Mouse (Mus musculus): ENCODE measurements around the gene Rab22a.

Gene Rab22a

GRCm38 (mm10) chr2:173722251-173722857 is 62.8 kb downstream of the Rab22a start:
- DNase-seq (ENCODE audit: low spot score) = no peak

GRCm38 (mm10) chr2:173724382-173724781 is 64.8 kb downstream of the Rab22a start:
- DNase-seq (ENCODE audit: low spot score) = no peak

GRCm38 (mm10) chr2:173724940-173725807 is 65.6 kb downstream of the Rab22a start:
- no peak for DNase-seq (ENCODE audit: low spot score)

GRCm38 (mm10) chr2:173725819-173726218 is 66.3 kb downstream of the Rab22a start:
- no peak for DNase-seq (ENCODE audit: low spot score)

- no peak for DNase-seq (ENCODE audit: low spot score)
Observed at GRCm38 (mm10) chr2:173730444-173730966, 70.9 kb downstream of the Rab22a start.

GRCm38 (mm10) chr2:173734426-173734825 is 74.9 kb downstream of the Rab22a start:
- DNase-seq (ENCODE audit: low spot score) = no peak

GRCm38 (mm10) chr2:173737222-173737989 is 77.8 kb downstream of the Rab22a start, which contains the start of gene Vapb:
Gene Vapb, plus strand, starts transcription at chr2:173737511.
- DNase-seq (ENCODE audit: low spot score) = peak; percentile 99

- DNase-seq (ENCODE audit: low spot score) = no peak
Observed at GRCm38 (mm10) chr2:173738232-173738631, 78.7 kb downstream of the Rab22a start.

- no peak for DNase-seq (ENCODE audit: low spot score)
Observed at GRCm38 (mm10) chr2:173739107-173739506, 79.5 kb downstream of the Rab22a start.

GRCm38 (mm10) chr2:173742090-173742489 is 82.5 kb downstream of the Rab22a start:
- no peak for DNase-seq (ENCODE audit: low spot score)

GRCm38 (mm10) chr2:173742744-173743143 is 83.2 kb downstream of the Rab22a start:
- DNase-seq (ENCODE audit: low spot score) = no peak

GRCm38 (mm10) chr2:173744070-173744815 is 84.7 kb downstream of the Rab22a start:
- no peak for DNase-seq (ENCODE audit: low spot score)

- DNase-seq (ENCODE audit: low spot score) = no peak
Observed at GRCm38 (mm10) chr2:173748961-173749659, 89.5 kb downstream of the Rab22a start.

GRCm38 (mm10) chr2:173755433-173756144 is 96.0 kb downstream of the Rab22a start:
- no peak for DNase-seq (ENCODE audit: low spot score)

Data from MN1 (cell line).